ENCODE assay signal across 9 mouse cellular contexts in the genomic region with DNA sequence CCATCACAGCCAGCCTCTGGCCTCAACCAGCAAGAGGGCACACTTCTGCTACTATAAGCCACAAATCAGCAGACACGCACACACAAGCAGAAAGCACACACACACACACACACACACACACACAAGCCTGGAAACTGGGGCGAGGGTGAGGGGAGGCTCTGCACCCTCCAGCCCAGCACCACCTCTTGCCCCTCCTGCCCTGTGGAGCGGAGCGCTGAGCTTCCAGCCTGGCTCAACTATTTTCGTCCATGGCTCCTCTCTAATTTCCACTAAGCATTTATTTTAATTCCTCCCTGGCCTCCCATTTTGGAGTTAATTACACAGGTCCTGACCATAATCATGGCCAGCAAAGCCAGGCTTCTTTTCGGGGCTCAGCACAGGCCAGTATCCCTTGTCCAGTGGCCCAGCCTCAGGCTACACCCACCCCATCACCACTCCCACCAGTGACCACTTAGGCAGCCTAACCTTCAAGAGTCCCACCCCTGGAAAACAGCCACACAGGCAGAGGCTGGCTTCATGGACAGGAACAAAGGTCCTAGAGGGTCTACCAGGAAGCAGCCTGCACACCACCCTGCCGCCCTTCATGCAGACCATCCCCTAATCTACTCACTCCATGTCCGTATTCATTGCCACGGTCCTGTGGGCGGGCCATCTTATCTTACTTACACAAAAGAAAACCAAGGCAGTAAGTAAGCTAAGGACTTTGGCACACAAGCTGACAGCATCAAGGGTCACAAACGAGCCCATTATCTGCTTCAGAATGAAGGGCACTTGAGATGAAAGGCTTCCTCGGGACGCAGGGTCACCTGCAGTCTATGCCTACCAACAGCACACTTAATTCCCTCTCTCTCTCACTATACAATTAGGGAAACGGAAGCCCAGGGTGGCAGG. TPM values are rescaled to one million over a fixed set of nuclear protein-coding genes. Genes with fewer than 3 reads are reported as not detected.
A peak's percentile ranks its signal among the peaks of the same experiment; 100 is the strongest.
DNase-seq lines count a peak whose midpoint lies in the region; ATAC-seq lines count a peak whose summit lies in the region.
"Had no signal": no experiment of that assay in that cellular context is flagged by ENCODE, and none has a peak within 500 bp of the region (broad histone marks: within the 10 kb centered on the region; RNA-seq: fewer than 3 reads in every experiment).

No protein-coding gene starts in this region.

- H3K4me1 ChIP-seq in embryonic facial prominence, embryonic 10.5 days, result peaks cover 78% of the 10 kb centered on the region
- H3K4me1 ChIP-seq in liver, embryonic 11.5 days (replicated peaks; ENCODE audit: control insufficient read depth, insufficient read depth, low read length), result peaks cover 32% of the 10 kb centered on the region
- H3K4me1 ChIP-seq in midbrain, embryonic 15.5 days, result peaks cover 43% of the 10 kb centered on the region

- no peak overlapping the region for H3K4me3 ChIP-seq in embryonic facial prominence, embryonic 10.5 days
- no peak overlapping the region for H3K4me3 ChIP-seq in liver, embryonic 11.5 days (ENCODE audit: low read depth, low read length)
- no peak overlapping the region for H3K4me3 ChIP-seq in midbrain, embryonic 15.5 days

- no peaks in the 10 kb centered on the region for H3K9me3 ChIP-seq in embryonic facial prominence, embryonic 10.5 days
- H3K9me3 ChIP-seq in liver, embryonic 11.5 days (ENCODE audit: control insufficient read depth, low read length), result no peaks in the 10 kb centered on the region
- H3K9me3 ChIP-seq in midbrain, embryonic 15.5 days, result no peaks in the 10 kb centered on the region

- WGBS in embryonic facial prominence, embryonic 10.5 days, result 43% methylated on average over 14 of the region's 14 CpGs
- 35% methylated on average over 14 of the region's 14 CpGs for WGBS in liver, embryonic 11.5 days
- 37% methylated on average over 14 of the region's 14 CpGs for WGBS in midbrain, embryonic 15.5 days

- peaks cover 33% of the 10 kb centered on the region for H3K36me3 ChIP-seq in embryonic facial prominence, embryonic 10.5 days (replicated peaks)
- no peaks in the 10 kb centered on the region; the same call in 1 of the 2 replicates for H3K36me3 ChIP-seq in liver, embryonic 11.5 days (ENCODE audit: control insufficient read depth, insufficient read depth, low read length)
- no peaks in the 10 kb centered on the region for H3K36me3 ChIP-seq in midbrain, embryonic 15.5 days (replicated peaks)

- H3K9ac ChIP-seq in liver, embryonic 11.5 days (ENCODE audit: low read depth, low read length), result peak overlapping the region; percentile 17; the same call in 1 of the 2 replicates
- H3K9ac ChIP-seq in midbrain, embryonic 15.5 days, result no peak overlapping the region

- peak; percentile 36 for DNase-seq in kidney, postnatal 14 days
- no peak for DNase-seq in kidney, postnatal 10 days
- peak; percentile 35 for DNase-seq in embryonic facial prominence, embryonic 10.5 days (ENCODE audit: low spot score)
- peak; percentile 47 for DNase-seq in liver, embryonic 11.5 days (ENCODE audit: low spot score)
- DNase-seq in frontal cortex, postnatal 25 days (ENCODE audit: low spot score in 2 of 2), result no peak
- no peak for DNase-seq in gastrocnemius, postnatal 4 days (ENCODE audit: low spot score in 2 of 2)
- DNase-seq: adrenal gland, postnatal 36 days; spleen, adult 18-20 months had no signal

- H3K4me2 ChIP-seq in liver, embryonic 11.5 days, result peak overlapping the region; percentile 50
- H3K4me2 ChIP-seq in midbrain, embryonic 15.5 days, result no peak overlapping the region

- H3K27me3 ChIP-seq in embryonic facial prominence, embryonic 10.5 days (replicated peaks; ENCODE audit: low read depth, poor library complexity, severe bottlenecking), result no peaks in the 10 kb centered on the region
- no peaks in the 10 kb centered on the region for H3K27me3 ChIP-seq in liver, embryonic 11.5 days (replicated peaks; ENCODE audit: control insufficient read depth, insufficient read depth, low read length)
- no peaks in the 10 kb centered on the region for H3K27me3 ChIP-seq in midbrain, embryonic 15.5 days (replicated peaks)

- peak; percentile 69 for ATAC-seq in liver, embryonic 11.5 days (replicated peaks; ENCODE audit: low FRiP score)
- ATAC-seq in midbrain, embryonic 15.5 days (replicated peaks), result 0 out of 2 replicates have a peak, but pooled peaks have one; percentile 34

- H3K27ac ChIP-seq in embryonic facial prominence, embryonic 10.5 days (replicated peaks), result peak overlapping the region; percentile 46; the same call in 1 of the 2 replicates
- H3K27ac ChIP-seq in liver, embryonic 11.5 days (ENCODE audit: low read depth, low read length), result peak overlapping the region; percentile 35
- no peak overlapping the region for H3K27ac ChIP-seq in midbrain, embryonic 15.5 days

RNA-seq across cellular contexts. Expression of a gene that starts 37.3 kb away (rescaled TPM):
- polyA plus RNA-seq in embryonic facial prominence, embryonic 10.5 days (2016; fragmentation: Nextera tagmentation; extraction: Ambion mirVana), result 10.3 and 11.3 TPM in 2 replicates
- 6.0 and 6.6 TPM in 2 replicates for polyA plus RNA-seq in liver, embryonic 11.5 days (2014; fragmentation: Nextera tagmentation; extraction: Ambion mirVana)
- polyA plus RNA-seq in midbrain, embryonic 15.5 days (2015; fragmentation: Nextera tagmentation; extraction: Ambion mirVana), result 13.9 and 15.7 TPM in 2 replicates
- 10 to 100 TPM; 11.2 to 11.6 TPM for total RNA-seq in gastrocnemius, postnatal 4 days (2021)

RNA-seq across cellular contexts. Expression of a gene that starts 52.6 kb away (rescaled TPM):
- polyA plus RNA-seq in embryonic facial prominence, embryonic 10.5 days (2016; fragmentation: Nextera tagmentation; extraction: Ambion mirVana), result 8.8 and 8.9 TPM in 2 replicates
- polyA plus RNA-seq in liver, embryonic 11.5 days (2014; fragmentation: Nextera tagmentation; extraction: Ambion mirVana), result 2.2 and 2.8 TPM in 2 replicates
- 42.7 and 44.5 TPM in 2 replicates for polyA plus RNA-seq in midbrain, embryonic 15.5 days (2015; fragmentation: Nextera tagmentation; extraction: Ambion mirVana)
- total RNA-seq in gastrocnemius, postnatal 4 days (2021), result 1 to 10 TPM; 1.6 to 2.9 TPM

Comparison
In these comparisons a context has a peak if more than half of its experiments do, and no peak if none do; other contexts are left out.
1. DNase-seq: peak in kidney, postnatal 14 days (single experiment), embryonic facial prominence, embryonic 10.5 days (single experiment) and liver, embryonic 11.5 days (single experiment); none in kidney, postnatal 10 days (single experiment), frontal cortex, postnatal 25 days (0 of 2) and gastrocnemius, postnatal 4 days (0 of 2).